Mouse (Mus musculus) urinary bladder, postnatal 25 days (tissue): ENCODE data around the gene Crp.

Source experiments
- DNase-seq: peaks from one replicate; pipeline ENCODE4 v3.0.0; 2022; ENCODE audit warnings: low spot score

The Crp gene

DNA sequence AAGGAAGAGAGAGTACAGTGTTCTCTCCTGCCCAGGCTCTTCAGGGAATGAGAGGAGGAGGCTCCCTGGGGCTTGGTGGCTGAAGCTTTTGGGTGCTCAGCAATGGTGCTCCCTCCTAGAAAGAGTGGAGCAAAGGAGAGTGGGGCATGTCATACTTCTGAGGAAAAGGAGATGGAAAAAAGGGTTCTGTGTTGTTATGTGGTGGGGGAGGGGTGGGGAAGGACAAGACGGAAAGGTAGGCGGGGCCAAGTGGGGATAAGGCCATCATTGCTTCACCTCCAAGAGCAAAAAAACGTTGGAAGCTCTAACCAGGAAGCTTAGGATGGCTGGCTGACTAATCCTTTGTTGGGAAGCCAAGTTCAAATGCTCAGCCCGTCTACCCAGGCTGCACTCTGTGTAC lies 14.1 kb downstream of the Crp start:
- DNase-seq = no peak

GRCm38 (mm10) chr1:172751241-172751640 lies 53.4 kb downstream of the Crp start:
- no peak for DNase-seq

DNA sequence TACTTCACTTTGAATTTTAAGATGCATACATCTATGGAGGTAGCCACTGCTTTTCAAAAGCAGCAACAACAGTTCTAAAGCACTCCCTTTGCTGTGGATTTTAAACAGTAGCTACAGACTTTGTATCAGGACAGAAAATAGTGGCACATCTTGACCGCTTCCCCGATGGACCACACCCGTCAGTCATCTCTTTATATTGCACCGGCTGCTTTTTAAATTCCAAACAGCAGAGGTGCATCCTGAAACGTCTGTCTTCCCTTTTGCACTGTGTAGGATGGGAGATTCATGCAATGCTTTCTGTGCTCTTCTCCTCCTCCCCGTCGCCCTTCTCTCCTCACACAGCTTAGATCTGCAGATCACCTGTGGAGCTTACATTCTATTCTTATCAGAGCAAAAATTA lies 57.3 kb downstream of the Crp start:
- DNase-seq = no peak

GRCm38 (mm10) chr1:172759525-172759924 lies 61.7 kb downstream of the Crp start:
- DNase-seq = no peak

DNA sequence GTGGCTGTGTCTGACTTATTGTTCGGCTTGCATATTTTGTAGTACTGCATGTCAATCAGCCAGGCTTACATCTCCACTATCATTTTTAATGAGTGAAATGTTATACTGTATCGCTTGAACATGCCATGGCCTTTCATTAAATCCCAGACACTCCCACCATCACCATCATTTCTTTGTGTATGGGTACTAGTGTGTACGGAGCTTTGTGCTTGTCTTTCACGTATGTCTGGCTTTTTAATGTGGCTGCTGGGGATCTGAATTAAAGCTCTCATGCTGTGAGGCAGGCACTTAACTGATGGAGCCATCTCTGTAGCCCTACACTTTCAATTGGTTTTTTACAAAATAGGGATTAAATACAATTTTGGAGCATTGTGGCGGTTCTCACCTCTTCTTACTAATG lies 81.3 kb downstream of the Crp start:
- DNase-seq = no peak

GRCm38 (mm10) chr1:172785322-172785721 lies 87.5 kb downstream of the Crp start:
- DNase-seq = no peak

GRCm38 (mm10) chr1:172785886-172786285 lies 88.0 kb downstream of the Crp start:
- DNase-seq = no peak

GRCm38 (mm10) chr1:172828975-172829374 lies 131.1 kb downstream of the Crp start:
- no peak for DNase-seq

DNA sequence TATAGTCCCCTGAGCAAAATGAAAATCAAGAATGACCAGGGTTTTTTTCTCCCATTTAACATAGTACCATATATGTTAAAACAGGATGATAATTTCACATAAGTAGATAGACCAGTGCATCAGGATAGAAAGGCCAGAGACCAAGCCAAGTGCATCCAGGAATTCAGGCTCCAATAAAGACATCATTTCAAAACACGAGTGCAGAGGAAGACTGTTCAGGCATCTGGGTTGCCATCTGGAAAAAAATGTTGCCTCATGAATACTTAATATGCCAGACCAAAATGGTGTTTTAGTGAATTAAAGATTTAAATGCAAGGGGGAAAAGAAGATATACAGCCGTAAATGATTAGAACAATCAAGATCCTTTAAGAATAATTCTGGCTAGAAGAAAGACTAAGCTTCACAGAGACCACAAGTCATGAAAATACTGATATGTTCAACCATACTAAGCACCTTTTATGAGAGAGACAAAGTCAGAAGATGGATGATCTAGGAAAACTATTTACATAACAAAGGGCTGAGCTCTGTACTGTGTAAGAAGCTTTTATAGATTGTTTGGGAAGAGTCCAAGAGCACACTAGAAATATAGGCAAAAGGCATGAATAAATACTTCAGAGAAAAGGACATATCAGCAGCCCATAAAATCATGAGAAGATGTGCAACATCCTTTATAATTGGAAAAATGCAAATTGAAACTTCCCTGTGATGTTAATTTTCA lies 149.3 kb downstream of the Crp start:
- DNase-seq = no peak

DNA sequence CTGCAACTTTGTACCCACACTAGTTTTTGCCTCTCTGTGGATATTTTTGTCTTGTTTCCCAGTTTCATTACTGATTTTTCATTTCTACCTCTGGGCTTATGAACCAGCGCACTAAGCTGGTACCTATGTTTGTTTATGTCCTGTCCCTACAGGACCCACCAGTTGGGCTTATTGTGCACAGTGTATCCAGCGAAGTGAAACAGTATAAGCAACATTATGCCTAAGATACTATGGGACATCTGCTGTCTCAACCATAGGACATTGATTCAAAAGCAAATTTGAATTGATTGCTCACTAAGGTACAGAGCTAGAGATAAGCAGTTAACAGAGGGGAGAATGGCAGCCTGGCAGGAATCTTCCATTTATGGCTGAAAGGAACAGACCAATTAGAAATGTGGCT lies 150.3 kb downstream of the Crp start:
- DNase-seq = no peak

GRCm38 (mm10) chr1:172875265-172875664 lies 177.4 kb downstream of the Crp start:
- no peak for DNase-seq

DNA sequence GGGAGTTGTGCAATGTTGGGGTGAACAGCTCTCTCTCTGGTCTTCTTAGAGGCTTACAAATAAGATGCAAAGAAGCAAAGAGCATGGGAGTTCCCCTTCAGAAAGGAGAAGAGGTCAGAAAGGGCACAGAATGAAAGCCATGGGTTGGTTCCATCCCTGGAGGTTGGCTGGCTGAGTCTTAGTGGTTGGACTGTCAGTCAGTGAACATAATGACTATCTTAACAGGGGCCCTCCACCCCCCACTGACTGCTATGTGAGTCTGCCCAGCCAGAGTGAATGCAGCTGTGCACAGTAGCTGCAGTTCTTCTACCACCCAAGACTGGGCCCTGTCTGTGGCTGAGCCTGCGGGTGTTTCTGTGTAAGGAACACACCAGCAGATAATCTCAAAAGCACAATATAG lies 178.8 kb downstream of the Crp start:
- no peak for DNase-seq
